19 mouse cellular contexts compared by ENCODE assay signal in genomic region chr9:101290876-101291275, GRCm38 (mm10).
"Had no signal": no experiment of that assay in that cellular context is flagged by ENCODE, and none has a peak within 500 bp of the region (broad histone marks: within the 10 kb centered on the region; RNA-seq: fewer than 3 reads in every experiment).

No protein-coding gene starts in this region.

- DNase-seq: lung, adult 18-20 months; lung, embryonic 14.5 days; lung, postnatal 10 days; lung, postnatal 4 days; midbrain, embryonic 14.5 days; retina, postnatal 1 day; right cerebral cortex, adult 18-20 months; right cerebral cortex, postnatal 25 days; right cerebral cortex, postnatal 4 days; spleen, adult 18-20 months; thymus, adult 18-20 months; thymus, postnatal 14 days; thymus, postnatal 36 days had no signal

- H3K9me3 ChIP-seq: midbrain, embryonic 10.5 days; midbrain, embryonic 12.5 days; neural tube, embryonic 13.5 days; neural tube, embryonic 15.5 days had no signal

- H3K4me2 ChIP-seq: lung, embryonic 14.5 days; midbrain, embryonic 12.5 days; neural tube, embryonic 13.5 days; neural tube, embryonic 15.5 days had no signal

- H3K27me3 ChIP-seq: midbrain, embryonic 12.5 days; neural tube, embryonic 13.5 days; neural tube, embryonic 15.5 days had no signal

- H3K4me3 ChIP-seq: midbrain, embryonic 10.5 days; midbrain, embryonic 12.5 days; myocyte; neural tube, embryonic 13.5 days; neural tube, embryonic 15.5 days had no signal

- H3K4me1 ChIP-seq: midbrain, embryonic 10.5 days; neural tube, embryonic 15.5 days had no signal

- ATAC-seq: midbrain, embryonic 16.5 days had no signal

- H3K9ac ChIP-seq: lung, embryonic 14.5 days; midbrain, embryonic 12.5 days; neural tube, embryonic 13.5 days; neural tube, embryonic 15.5 days had no signal

- H3K27ac ChIP-seq: midbrain, embryonic 10.5 days; midbrain, embryonic 12.5 days; neural tube, embryonic 13.5 days; neural tube, embryonic 15.5 days had no signal

- H3K36me3 ChIP-seq: midbrain, embryonic 10.5 days; midbrain, embryonic 12.5 days; neural tube, embryonic 13.5 days; neural tube, embryonic 15.5 days had no signal
